Mouse (Mus musculus): ENCODE measurements around the gene Sucla2.

Gene Sucla2

GRCm38 (mm10) chr14:73622988-73623387 lies 97.9 kb downstream of the Sucla2 start:
- DNase-seq = no peak

- DNase-seq = no peak
Observed at GRCm38 (mm10) chr14:73625469-73625868, 100.3 kb downstream of the Sucla2 start.

- DNase-seq = no peak
Observed at GRCm38 (mm10) chr14:73631511-73631910, 106.4 kb downstream of the Sucla2 start.

GRCm38 (mm10) chr14:73632648-73633263 lies 107.6 kb downstream of the Sucla2 start:
- peak; percentile 56 for DNase-seq

GRCm38 (mm10) chr14:73634356-73634755 lies 109.2 kb downstream of the Sucla2 start:
- no peak for DNase-seq

- no peak for DNase-seq
Observed at GRCm38 (mm10) chr14:73637460-73637859, 112.3 kb downstream of the Sucla2 start.
